Mouse (Mus musculus) intestine, embryonic 16.5 days (tissue): ENCODE results near the gene Zfp423. TPM values are rescaled to one million over a fixed set of nuclear protein-coding genes. Genes with fewer than 3 reads are reported as not detected.

Experiments
- ATAC-seq: fragments of 200-750 bp; cut with Nextera tagmentation; 2 replicates; pipeline ENCODE4 v1.8.0; 2017; ENCODE audit warnings: moderate TSS enrichment, moderate library complexity
- H3K27ac ChIP-seq: fragments of 300-500 bp; sonication (generic); 2 replicates; pipeline ENCODE4 v1.5.1; 2014; ENCODE audit warnings: mild to moderate bottlenecking, low read length
- H3K27me3 ChIP-seq: fragments of 300-500 bp; sonication (generic); replicated peaks from 2 replicates; pipeline ENCODE4 v1.6.1; 2014; ENCODE audit warnings: low read length, control low read depth, mixed read lengths; ENCODE audit not compliant: control insufficient read depth, insufficient read depth
- H3K36me3 ChIP-seq: fragments of 300-500 bp; sonication (generic); 2 replicates; pipeline ENCODE4 v1.6.1; 2014; ENCODE audit warnings: low read length, control low read depth; ENCODE audit not compliant: control insufficient read depth, insufficient read depth
- H3K4me1 ChIP-seq: fragments of 300-500 bp; sonication (generic); 2 replicates; pipeline ENCODE4 v1.6.1; 2014; ENCODE audit warnings: low read length, control low read depth, mixed read lengths; ENCODE audit not compliant: control insufficient read depth, insufficient read depth
- H3K4me2 ChIP-seq: fragments of 300-500 bp; sonication (generic); 2 replicates; pipeline ENCODE4 v1.6.1; 2014; ENCODE audit warnings: low read depth, low read length, control low read depth
- H3K4me3 ChIP-seq: fragments of 300-500 bp; sonication (generic); 2 replicates; pipeline ENCODE4 v1.5.1; 2014; ENCODE audit warnings: mild to moderate bottlenecking, low read length
- H3K9ac ChIP-seq: fragments of 300-500 bp; sonication (generic); 2 replicates; pipeline ENCODE4 v1.6.1; 2014; ENCODE audit warnings: low read depth, low read length
- H3K9me3 ChIP-seq: fragments of 300-500 bp; sonication (generic); 2 replicates; pipeline ENCODE4 v1.6.1; 2016; ENCODE audit warnings: low read length, control low read depth; ENCODE audit not compliant: control insufficient read depth
- WGBS: fragments of 180-500 bp; shearing (Covaris S2); extraction: QIAGEN DNeasy Blood & Tissue Kit; methylation state at CpG from one replicate; pipeline ENCODE4 v1.1.7; 2014; 5-methylcytosine and 5-hydroxymethylcytosine counted together
- polyA plus RNA-seq: library from polyadenylated mRNA; unstranded; fragments of >200 nt; fragmentation: Nextera tagmentation; extraction: Ambion mirVana; gene quantifications from 2 replicates; pipeline ENCODE4 v1.2.1, GENCODE M21; 2015

The Zfp423 gene
- polyA plus RNA-seq, 1 experiment from 2014 or later: 2.4 TPM

DNA sequence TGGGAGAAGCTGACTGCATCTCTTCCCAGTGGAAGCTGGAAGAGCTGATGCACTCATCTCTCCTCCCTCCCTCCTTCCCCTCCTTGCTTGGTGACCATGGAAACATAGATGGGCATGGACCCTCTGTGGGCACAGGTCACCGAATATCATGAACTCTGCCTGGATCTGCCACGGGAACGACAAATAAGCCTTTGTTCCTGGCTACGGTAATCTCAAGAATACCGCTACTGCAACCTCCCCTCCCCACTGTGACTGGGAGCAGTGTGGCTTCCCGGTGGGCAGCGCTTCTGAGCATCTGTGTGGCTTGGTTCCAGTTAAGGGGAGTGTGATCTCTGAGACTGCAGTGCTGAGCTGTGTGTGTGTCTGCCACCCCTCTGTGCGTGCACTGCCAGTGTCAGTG is 274.0 kb downstream of the Zfp423 start:
- Histone ChIP-seq H3K27me3 (no peaks in the 10 kb centered on the region), H3K36me3 (no peaks in the 10 kb centered on the region), H3K4me2 (no peak overlapping the region), H3K4me3 (no peak overlapping the region), H3K9me3 (no peaks in the 10 kb centered on the region), H3K4me1 (peaks cover 16% of the 10 kb centered on the region), H3K9ac (no peak overlapping the region), H3K27ac (no peak overlapping the region)
- WGBS: 65% methylated on average over 8 of the region's 8 CpGs
- no peak for ATAC-seq

- 88% methylated on average over 3 of the region's 3 CpGs for WGBS
- H3K9ac ChIP-seq: no peak overlapping the region
- H3K4me2 ChIP-seq: no peak overlapping the region
- no peaks in the 10 kb centered on the region for H3K9me3 ChIP-seq
- H3K27ac ChIP-seq: no peak overlapping the region
- no peak for ATAC-seq
- H3K4me3 ChIP-seq: no peak overlapping the region
- peaks cover 10% of the 10 kb centered on the region; the same call in 1 of the 2 replicates for H3K4me1 ChIP-seq
- no peaks in the 10 kb centered on the region for H3K36me3 ChIP-seq
- no peaks in the 10 kb centered on the region for H3K27me3 ChIP-seq
Measured at GRCm38 (mm10) chr8:87682066-87682465, 277.3 kb downstream of the Zfp423 start.

DNA sequence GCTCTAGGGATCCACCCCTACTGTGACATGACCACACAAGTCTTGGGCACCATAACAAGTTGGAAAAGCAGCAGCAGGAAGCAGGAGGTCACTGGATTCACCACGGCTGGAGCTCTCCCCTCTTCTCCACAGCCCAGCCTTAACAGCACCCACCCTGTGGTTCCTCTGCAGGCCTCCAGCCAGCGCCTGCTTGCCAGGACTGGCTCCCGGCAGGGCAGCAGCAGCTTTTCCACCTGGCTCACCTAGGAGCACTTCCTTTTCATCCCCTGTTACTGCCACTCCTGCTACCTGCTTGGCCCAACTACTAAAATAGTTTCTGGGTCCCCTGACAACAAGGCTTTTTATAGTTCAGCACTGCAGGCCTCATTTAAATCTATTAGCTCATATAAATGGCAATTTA is 279.4 kb downstream of the Zfp423 start:
- no peaks in the 10 kb centered on the region for H3K27me3 ChIP-seq
- H3K4me1 ChIP-seq: no peaks in the 10 kb centered on the region
- H3K27ac ChIP-seq: no peak overlapping the region
- WGBS: 70% methylated on average over 3 of the region's 3 CpGs
- no peaks in the 10 kb centered on the region for H3K9me3 ChIP-seq
- H3K4me2 ChIP-seq: no peak overlapping the region
- H3K36me3 ChIP-seq: no peaks in the 10 kb centered on the region
- H3K9ac ChIP-seq: no peak overlapping the region
- no peak for ATAC-seq
- no peak overlapping the region for H3K4me3 ChIP-seq

GRCm38 (mm10) chr8:87679431-87680003 is 279.9 kb downstream of the Zfp423 start:
- no peak overlapping the region for H3K9ac ChIP-seq
- no peaks in the 10 kb centered on the region for H3K4me1 ChIP-seq
- no peak overlapping the region for H3K4me3 ChIP-seq
- H3K27me3 ChIP-seq: no peaks in the 10 kb centered on the region
- no peaks in the 10 kb centered on the region for H3K36me3 ChIP-seq
- WGBS: 86% methylated on average over 11 of the region's 11 CpGs
- no peak for ATAC-seq
- no peak overlapping the region for H3K27ac ChIP-seq
- no peaks in the 10 kb centered on the region for H3K9me3 ChIP-seq
- no peak overlapping the region for H3K4me2 ChIP-seq

- Histone ChIP-seq H3K9ac (no peak overlapping the region), H3K36me3 (no peaks in the 10 kb centered on the region), H3K9me3 (no peaks in the 10 kb centered on the region), H3K27ac (no peak overlapping the region), H3K4me2 (no peak overlapping the region), H3K27me3 (no peaks in the 10 kb centered on the region), H3K4me3 (no peak overlapping the region), H3K4me1 (no peaks in the 10 kb centered on the region)
- ATAC-seq: no peak
- 84% methylated on average over 9 of the region's 9 CpGs for WGBS
Measured at GRCm38 (mm10) chr8:87675411-87675810, 284.0 kb downstream of the Zfp423 start.

DNA sequence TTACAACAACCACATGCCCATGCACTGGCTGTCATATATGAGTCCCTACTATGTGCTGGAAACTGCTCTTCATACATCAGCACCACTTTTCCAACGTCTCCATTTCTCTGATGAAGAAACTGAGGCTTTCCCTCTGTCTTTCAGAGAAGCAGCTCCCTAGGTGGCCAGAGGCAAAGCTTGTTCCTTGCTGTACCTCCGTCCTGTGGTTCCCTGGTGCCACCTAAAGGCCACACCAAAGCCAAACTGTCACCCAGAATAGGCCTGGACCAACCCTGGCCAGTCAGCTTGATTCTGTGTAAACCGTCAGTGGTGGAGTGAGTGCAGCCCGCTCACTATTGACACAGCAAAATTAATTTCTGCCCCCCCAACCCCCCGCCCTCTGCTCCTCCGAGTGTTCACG is 285.2 kb downstream of the Zfp423 start:
- Histone ChIP-seq H3K4me2 (no peak overlapping the region), H3K9me3 (no peaks in the 10 kb centered on the region), H3K4me1 (no peaks in the 10 kb centered on the region), H3K9ac (no peak overlapping the region), H3K4me3 (no peak overlapping the region), H3K36me3 (no peaks in the 10 kb centered on the region), H3K27ac (no peak overlapping the region), H3K27me3 (no peaks in the 10 kb centered on the region)
- no peak for ATAC-seq
- 55% methylated on average over 7 of the region's 7 CpGs for WGBS

DNA sequence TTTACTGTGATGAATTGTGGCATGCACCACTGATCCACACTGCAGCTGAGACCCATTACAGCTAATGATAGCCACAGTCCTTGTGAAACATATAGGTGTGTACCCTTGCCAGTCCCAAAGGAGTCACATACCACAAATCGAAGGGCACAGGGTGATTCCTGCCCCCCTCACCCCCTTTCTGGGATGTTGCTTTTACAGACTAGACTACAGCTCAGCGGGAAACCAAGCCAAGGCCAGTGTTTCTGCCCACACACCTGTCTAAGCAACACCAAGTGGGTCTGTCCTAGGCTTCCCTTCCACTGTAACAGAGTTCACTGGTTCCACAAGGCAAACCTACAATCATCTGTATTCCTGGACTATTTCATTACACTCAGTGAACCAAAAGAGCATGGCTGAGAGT is 287.2 kb downstream of the Zfp423 start:
- WGBS: 78% methylated on average over 2 of the region's 2 CpGs
- Histone ChIP-seq H3K4me2 (no peak overlapping the region), H3K9me3 (no peaks in the 10 kb centered on the region), H3K4me1 (no peaks in the 10 kb centered on the region), H3K9ac (no peak overlapping the region), H3K4me3 (no peak overlapping the region), H3K27me3 (no peaks in the 10 kb centered on the region), H3K27ac (no peak overlapping the region), H3K36me3 (no peaks in the 10 kb centered on the region)
- ATAC-seq: no peak

DNA sequence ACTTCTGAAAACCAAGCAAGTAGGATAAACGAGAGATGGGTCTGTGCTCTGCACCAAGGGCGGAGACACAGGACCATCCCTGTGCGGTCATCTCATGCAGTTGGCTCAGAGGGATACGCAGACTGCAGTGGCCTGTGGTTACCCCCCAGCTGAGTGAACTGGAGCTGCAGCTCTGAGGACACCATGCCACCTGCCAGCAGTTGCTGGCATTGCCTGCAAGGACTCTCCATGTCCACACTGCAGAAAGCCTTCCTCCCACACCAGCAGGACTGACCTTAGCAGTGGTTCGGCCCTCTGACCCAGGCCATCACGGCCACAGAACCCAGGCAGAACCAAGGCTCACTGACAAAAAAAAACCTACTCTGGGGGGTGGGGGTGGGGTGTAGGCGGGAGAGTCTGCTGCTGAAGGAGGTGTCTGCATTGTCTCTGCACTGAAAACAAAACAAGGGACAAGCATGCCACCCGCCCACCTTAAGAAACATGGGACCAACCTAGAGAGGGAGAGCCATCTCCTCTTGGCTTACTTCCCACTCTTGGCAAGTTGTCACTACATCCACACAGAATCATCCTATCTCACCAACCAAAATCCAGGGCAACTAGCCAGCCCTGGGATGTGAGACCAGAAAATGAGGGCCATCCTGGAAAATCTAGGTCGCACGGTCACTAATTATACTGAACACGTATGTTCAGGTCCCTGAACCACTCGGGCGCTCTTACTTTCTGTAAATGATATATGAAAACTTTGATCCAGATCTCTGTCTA is 288.0 kb downstream of the Zfp423 start:
- no peaks in the 10 kb centered on the region for H3K27me3 ChIP-seq
- H3K9ac ChIP-seq: no peak overlapping the region
- H3K4me3 ChIP-seq: no peak overlapping the region
- 85% methylated on average over 13 of the region's 13 CpGs for WGBS
- H3K9me3 ChIP-seq: no peaks in the 10 kb centered on the region
- H3K27ac ChIP-seq: no peak overlapping the region
- no peaks in the 10 kb centered on the region for H3K4me1 ChIP-seq
- no peak for ATAC-seq
- no peaks in the 10 kb centered on the region for H3K36me3 ChIP-seq
- no peak overlapping the region for H3K4me2 ChIP-seq

DNA sequence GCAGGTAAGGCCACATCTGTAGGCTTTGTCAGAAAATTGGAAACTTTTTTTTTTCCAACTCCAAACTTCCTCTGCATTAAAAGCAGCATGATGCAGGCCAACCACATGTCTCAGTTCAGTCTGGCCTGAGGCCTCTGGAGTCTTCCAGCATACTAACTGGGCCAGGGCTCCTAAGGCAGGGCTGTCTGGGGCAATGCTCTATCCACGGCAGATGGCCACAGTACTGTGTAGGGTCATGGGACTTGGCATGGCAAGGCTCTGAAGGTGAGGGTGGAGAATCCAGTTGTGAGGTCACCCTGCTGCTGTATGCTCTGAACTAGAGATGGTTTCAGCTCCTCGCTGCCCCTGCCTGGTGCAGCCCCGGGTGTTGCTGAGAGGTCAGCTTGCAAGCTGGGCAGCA is 289.2 kb downstream of the Zfp423 start:
- no peak overlapping the region for H3K27ac ChIP-seq
- no peak overlapping the region for H3K9ac ChIP-seq
- WGBS: 92% methylated on average over 3 of the region's 3 CpGs
- ATAC-seq: no peak
- no peaks in the 10 kb centered on the region for H3K27me3 ChIP-seq
- H3K4me3 ChIP-seq: no peak overlapping the region
- no peaks in the 10 kb centered on the region for H3K9me3 ChIP-seq
- no peaks in the 10 kb centered on the region for H3K4me1 ChIP-seq
- H3K4me2 ChIP-seq: no peak overlapping the region
- H3K36me3 ChIP-seq: no peaks in the 10 kb centered on the region

DNA sequence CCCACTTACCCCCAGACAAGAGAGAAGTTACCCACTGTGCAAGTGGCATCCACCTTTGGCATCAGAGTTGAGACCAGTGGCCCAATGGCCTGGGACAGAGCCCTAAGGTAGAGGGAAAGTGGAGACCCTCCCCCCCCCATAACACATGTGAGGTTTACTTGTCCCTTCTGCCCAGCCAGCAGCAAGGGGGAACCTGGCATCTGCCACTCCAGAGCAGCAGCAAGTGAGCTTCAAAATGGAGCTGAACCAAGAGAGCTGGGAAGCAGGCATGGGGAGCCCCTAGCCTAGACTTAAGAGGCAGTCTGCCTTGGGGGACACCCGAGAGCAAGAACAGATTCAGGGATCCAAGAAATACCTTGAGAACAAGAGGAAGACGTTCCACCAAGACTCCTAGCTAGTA is 290.7 kb downstream of the Zfp423 start:
- Histone ChIP-seq H3K4me3 (no peak overlapping the region), H3K27me3 (no peaks in the 10 kb centered on the region), H3K4me1 (no peaks in the 10 kb centered on the region), H3K9ac (no peak overlapping the region), H3K36me3 (no peaks in the 10 kb centered on the region), H3K4me2 (no peak overlapping the region), H3K27ac (no peak overlapping the region), H3K9me3 (no peaks in the 10 kb centered on the region)
- ATAC-seq: no peak
- 82% methylated on average over 2 of the region's 2 CpGs for WGBS
